Mouse (Mus musculus): Measurements from ENCODE around the gene Aldh3a1.
A peak's percentile ranks its signal among the peaks of the same experiment; 100 is the strongest.

Aldh3a1 gene

DNA sequence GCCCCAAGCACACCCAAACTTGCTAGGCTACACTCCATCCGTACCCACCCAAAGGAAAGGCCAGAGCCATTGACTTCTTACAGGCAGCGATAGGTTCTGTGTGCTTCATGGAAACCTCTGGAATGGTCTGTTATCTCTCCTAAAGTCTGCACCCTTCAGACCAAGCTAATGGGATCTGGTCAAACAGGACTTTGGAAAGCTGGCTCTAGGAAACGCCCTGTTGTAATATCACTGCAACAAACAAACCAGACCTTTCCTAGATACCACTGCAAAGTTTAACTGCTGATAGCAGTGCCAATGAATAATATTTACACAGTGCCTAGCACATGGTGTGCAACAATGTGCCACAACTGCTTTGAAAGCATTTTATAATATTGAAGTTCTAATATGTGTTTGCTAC is 28.7 kb downstream of the Aldh3a1 start:
- no peak for DNase-seq (ENCODE audit: low read depth, low spot score)

- no peak for DNase-seq (ENCODE audit: low read depth, low spot score)
These were observed 37.1 kb downstream of the Aldh3a1 start for GRCm38 (mm10) chr11:61244406-61244805.

DNA sequence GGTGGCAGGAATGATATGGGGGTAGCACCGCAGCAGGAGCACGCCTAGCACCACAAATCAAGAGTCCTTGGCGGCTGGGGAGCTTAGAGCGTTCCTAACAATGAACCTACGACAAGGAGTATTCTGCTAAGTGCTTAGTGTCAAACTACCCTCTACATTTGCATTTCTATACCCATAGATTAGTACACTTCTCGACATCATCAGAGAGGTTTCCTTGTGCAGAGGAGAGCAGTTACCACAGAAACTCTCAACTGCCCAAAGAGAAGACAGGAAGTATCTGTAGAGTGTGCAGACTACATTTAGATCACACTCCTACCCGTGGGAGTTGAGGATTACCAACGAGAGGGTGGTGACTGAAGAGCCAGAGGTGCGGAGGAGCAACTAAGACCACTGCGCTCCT is 44.4 kb downstream of the Aldh3a1 start:
- DNase-seq (ENCODE audit: low read depth, low spot score): peak; percentile 53

DNA sequence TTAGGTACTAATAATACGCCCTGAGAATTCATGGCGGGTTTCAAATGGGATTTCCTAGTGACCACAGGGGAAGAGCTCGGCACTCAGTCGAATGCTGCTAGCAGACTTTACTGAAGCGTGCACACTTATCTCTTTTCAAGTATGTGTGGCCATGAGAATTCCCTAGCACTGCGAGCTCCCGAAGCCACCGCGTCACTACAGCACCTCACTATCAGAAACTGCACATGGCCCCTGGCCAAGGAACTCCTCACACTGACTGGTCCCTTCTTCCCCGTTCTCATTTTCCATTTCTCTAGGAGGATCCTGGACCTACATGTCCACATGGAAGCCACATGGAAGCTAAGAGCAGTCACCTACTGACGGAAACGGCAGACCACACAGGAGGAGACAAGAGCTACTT is 45.5 kb downstream of the Aldh3a1 start:
- DNase-seq (ENCODE audit: low read depth, low spot score): no peak

GRCm38 (mm10) chr11:61259106-61259505 is 51.8 kb downstream of the Aldh3a1 start:
- peak; percentile 59 for DNase-seq (ENCODE audit: low read depth, low spot score)

DNA sequence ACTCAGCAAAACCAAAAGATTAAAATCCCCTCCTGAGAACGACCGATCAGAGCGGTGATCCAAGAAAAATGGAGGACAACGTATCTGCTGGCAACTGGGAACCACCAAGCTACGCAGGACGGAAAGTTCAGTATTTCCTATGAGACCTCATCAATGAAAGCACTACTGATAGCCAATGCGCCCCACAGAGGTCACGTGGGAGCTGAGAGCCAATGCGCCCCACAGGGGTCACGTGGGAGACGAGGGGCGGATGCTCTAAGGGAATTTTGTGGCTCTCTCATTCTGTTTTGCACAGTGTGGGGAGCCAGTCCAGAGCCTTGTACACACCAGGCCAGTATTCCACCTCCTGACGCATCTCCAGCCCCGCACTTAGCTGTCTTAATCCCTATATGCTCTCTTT is 55.2 kb downstream of the Aldh3a1 start:
- peak; percentile 82 for DNase-seq (ENCODE audit: low read depth, low spot score)

DNA sequence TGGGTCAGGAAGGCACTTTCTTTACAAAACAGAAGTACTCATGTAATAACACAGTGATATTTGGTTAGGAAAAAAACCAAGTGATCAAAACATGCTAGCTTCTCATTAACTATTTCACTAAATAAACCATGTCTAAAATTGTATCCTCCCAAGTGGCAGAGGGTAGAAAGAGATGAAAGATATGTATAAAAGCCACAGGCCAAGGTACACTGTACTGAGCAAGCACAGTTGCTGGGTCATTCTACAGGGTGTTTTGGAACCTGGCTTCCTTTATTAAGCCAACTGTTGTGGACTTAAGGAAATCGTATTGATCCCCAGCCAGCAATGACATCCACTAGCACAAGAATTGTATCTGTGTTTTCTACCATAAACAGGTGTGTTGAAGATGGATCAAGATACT is 56.5 kb downstream of the Aldh3a1 start:
- DNase-seq (ENCODE audit: low read depth, low spot score): no peak

- peak; percentile 97 for DNase-seq (ENCODE audit: low read depth, low spot score)
These were observed 59.5 kb downstream of the Aldh3a1 start, which contains the start of gene Aldh3a2 for GRCm38 (mm10) chr11:61266551-61267533. Gene Aldh3a2, minus strand, starts transcription at chr11:61267464.

All from R1 (cell line).